Mouse (Mus musculus) frontal cortex, adult 2 months (tissue): Measurements from ENCODE around the gene E030018B13Rik. TPM values are rescaled to one million over a fixed set of nuclear protein-coding genes. Genes with fewer than 3 reads are reported as not detected.

Experiments used
- DNase-seq, 2 experiments: peaks; one replicate each; pipeline ENCODE4 v3.0.0; 2022; ENCODE audit warnings: low spot score in 1 of 2; ENCODE audit errors: extremely low spot score in 1 of 2
- polyA plus RNA-seq: library from polyadenylated mRNA; depleted of rRNA; stranded (reverse); fragments of >200 nt; gene quantifications from 2 replicates; pipeline ENCODE4 v1.2.3, GENCODE M21; 2012; rRNA removed

The E030018B13Rik gene
- polyA plus RNA-seq = not detected in 2 replicates

DNA sequence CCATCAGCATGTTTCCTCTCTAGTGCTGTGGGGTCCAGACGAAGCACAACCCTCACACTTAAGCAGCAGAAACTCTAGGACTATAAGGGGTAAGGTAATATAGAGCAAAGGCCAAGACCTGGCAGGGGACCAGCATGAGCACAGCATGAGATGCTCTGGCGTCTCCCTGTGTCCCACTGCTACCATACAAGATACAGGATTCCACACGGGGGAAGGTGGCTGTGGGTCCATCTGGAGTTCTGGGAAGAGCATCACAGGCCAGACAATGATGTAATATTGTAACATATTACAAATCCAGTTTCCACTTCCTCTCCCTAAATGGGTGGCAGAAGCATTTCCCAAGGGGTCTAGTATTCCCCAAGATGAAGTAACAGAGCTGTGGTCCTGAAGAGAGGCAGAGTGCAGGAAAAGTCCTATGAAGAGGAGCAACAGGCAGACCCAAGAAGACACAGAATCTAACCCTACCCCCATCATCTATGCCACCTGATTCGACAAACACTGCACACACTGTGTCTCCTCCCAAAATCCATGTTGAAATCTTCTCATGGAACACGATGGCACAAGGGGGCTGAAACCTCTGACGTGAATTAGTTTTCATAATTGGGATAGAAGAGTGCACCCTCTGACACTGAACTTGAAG, at the start of gene E030018B13Rik:
TSS of gene E030018B13Rik (plus strand) at position 590 of the 640 bp plus-strand sequence.
- no peak for DNase-seq

DNA sequence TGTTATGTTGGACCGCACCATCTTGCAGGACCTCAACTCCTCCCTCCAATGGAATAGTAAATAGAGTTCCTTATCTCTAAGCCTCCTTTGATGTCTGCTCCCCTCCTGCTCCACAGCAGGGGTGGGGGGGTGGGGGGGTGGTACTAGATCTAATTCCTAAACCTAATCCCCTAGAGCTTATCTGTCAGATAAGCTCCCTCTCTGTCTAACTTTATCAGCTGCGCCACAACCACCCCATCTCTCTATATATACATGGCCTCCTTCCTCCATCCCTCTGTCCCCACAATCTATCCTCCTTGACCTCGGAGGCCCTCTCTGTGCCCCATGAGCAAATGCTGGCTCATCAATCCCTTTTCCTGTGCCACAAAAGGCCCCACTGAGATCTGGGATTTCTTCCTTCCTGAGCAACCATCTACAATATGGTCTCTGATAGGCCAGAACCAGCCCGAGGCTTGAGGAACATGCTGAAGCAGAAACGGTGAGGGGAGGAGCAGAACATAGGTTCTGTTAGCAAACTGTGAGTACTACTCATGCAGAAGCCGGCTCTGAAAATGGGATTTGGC, 48.2 kb upstream of the E030018B13Rik start:
- no peak for DNase-seq

DNA sequence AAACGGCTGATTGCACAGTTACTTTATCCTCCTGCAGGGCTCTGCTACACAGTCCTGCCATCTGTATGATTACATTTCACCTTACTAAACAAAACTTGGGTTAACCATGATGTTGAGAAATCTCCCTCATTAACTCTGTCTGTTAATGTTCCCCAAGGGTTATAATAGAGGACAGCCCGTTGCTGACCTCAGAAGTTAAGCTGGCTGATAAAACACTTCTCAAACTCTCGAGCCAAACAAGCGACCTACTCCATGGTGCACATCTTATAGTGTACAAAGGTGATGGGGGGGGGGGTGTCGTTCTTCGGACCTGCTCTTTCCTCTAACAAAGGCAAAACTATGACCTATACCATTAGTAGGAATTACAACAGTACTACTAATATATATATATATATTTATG, 45.0 kb upstream of the E030018B13Rik start:
- no peak for DNase-seq

DNA sequence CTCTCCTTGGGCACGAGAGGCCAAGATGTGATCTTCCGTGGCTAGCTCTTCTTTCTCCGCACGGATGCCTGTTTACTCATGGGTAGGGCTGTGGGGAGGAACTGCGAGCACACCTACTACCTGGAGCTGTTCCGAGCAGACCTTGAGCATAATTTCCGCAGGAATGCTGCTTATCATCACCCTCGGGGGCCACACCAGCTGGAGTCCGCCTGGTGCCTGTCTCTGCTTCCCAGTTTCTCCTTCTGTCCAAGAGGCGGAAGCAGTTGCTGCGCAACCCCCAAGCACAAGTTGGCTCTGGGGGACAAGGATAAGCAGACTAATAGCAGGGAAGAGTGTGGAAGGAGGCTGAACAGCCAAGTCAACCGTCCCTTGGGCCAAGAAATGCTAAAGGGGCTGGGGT, 42.8 kb upstream of the E030018B13Rik start:
- no peak for DNase-seq

DNA sequence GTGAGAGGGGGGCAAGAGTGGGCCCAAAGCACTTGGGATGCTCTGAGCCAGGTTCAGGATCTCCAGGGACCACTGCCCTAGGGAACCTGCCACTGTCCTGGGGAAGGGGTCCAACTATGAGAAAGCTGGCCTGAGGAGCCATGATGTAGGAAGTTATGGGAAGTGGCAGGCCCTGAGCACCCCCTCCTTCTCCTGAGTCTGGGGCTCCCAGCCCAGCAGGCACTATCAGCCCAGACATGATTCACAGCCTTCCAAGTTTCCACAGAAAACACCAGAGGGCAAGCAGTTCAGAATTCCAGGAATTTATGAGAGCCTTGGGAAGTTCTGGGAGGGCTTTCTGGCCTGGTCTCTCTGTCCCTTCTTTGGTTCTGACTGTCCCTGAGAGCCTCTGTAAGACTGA, 41.0 kb upstream of the E030018B13Rik start:
- no peak for DNase-seq

DNA sequence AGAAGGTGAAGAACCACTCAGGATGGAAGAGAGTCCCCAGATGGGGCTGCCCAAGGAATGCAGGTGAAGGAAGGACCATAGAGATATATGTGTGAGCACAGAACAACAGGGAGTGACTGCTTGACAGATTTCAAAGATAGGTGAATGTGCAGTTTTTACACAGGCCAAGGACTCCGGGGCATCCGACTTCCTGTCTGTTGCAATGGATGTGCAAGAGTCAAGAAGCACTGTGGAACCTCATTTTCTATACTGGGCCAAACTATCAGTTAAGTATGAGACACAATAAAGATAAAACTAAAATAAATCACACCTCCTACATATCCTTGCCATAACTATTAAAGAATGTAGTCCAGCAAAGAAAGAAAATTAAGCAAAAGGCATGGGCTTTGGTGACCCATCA, 40.0 kb upstream of the E030018B13Rik start:
- no peak for DNase-seq

DNA sequence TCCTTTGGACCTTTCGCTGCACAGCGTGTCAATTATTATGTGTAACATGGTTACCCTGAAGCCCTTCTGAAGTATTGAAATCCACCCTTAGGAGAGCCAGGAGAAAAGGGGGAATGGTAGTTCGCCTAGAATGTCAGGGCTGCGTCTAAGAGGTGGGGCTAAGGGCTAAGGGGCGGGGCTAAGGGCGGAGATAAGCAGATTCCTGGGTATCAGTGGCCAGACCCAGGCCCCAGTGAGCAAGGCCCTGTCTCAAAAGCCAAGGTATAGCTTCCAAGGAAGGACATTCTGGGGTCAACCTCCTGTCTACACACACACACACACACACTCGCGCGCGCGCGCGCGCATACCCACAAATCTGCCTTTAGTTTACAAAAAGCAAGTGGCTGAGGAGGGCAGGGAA, 39.0 kb upstream of the E030018B13Rik start:
- no peak for DNase-seq

DNA sequence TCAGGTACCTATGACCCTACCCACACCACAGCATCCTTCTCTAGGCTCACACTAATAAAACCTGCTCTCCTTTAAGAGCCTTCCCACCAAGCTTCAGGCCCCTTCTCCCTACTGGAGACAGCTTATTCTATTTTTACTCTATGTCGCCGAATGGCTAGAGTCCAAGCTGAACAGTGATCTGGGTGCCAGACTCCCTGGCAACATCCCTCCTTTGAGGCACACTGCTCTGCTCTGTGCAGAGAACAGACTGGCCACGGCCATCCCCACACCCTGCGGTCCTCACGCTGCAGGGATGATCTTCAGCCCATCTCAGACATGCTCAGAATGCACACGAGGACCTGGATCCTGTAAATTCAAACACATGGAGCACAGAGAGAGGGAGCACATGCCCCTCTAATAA, 37.1 kb upstream of the E030018B13Rik start:
- DNase-seq = peak in 1 of 2 experiments; percentile 57

DNA sequence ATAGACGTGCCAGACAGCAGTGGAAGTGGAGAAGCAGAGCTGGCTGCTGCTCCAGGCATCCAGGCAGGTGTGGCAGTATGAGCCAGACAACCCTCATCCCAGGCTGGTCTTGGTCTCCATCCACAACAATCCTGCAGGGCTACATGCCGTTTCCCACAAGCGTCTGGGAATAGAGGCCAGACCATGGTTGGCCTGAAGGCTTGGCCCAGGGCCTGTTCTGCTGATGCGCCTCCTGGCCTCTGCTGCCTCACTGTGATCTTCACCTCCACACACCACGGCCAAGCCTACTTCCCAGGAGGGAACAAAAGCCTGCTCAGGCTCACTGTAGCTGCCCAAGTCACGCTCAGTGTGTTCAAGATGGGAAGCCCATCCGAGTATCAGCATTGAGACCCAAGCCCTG, 33.9 kb upstream of the E030018B13Rik start:
- DNase-seq = no peak

DNA sequence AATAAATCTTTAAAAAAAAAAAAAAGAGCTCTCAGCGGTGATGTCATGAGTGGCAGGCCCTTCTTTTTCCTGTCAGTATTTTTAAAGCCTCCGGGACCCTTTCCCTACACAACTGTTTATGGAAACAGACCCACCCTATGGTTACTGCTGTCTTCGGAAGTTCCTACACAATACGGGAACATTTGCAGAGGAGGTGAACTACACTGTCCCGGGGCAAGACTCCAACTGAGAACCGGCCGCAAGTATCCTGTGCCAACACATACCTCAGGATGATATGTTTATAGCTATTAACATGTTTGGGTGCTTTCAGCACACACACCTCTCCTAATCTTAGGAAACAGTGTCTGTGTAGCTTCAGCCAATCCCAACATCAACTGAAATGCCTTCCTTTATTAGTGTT, 31.6 kb upstream of the E030018B13Rik start:
- no peak for DNase-seq

DNA sequence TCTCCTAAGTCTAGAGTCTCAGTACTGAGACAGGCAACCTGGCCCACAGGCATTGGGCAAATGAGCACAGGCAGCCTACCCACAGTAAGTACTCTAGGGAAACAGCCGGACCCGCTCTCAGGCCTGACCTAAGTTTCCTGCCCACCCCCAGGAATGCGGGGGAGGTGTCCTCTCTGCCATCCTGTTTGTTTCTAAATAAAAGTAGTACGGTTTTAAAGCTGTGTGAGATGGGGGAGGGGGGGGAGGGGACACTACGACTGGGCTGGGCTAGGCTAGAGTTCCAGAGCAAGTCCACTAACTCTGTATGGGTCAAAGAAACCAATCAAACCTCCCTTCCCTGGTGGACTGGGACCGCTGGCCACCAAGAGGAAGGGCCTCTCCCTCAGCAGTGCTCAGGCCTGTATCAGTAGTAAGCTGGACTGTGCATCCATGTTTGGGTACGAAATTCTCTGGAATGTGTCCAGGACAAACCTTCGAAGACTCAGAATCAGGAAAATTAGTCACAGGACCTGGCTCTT, 29.6 kb upstream of the E030018B13Rik start:
- DNase-seq = no peak

DNA sequence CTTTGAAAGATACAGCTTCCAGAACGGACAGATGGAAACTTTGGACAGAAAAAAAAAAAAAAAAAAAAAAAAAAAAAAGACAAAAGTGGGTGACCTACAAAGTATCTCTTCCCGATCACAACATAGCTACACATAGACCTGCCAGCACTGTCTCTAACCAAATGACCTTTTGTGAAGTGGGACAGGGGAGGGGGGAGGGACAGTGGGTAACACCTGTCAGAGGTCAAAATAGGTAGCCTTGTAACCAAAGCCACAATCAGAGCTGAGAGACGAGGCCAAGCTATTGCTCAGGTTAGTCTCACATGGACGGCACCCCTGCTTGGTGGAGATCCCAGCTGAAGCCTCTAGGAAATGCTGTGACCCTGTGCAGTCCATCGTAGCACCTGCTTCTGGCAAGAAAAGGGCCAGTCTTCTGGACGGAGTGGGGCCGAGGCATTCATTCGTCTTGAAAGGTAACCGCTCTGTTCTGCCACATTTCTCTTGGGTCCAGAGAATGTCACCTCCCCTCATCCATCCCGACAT, 29.0 kb upstream of the E030018B13Rik start:
- DNase-seq = no peak

DNA sequence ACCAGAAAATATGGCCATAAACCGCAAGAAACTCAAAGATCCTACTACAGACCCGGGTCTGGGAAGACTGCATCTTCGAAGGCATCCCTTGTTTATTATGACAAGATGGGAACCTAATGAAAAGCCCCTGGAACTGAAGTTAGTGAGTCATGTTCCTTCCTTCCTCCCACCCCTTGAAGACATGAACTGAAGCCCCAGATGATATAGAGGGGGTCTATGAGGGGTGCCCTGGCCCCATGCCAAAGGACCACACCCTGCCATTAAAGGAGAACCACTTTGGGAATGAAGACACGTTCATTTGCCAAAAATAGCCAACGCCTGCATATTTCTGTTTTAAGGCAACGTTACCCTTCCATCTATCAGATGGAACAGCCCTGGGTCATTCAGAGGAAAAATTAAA, 28.0 kb upstream of the E030018B13Rik start:
- no peak for DNase-seq

DNA sequence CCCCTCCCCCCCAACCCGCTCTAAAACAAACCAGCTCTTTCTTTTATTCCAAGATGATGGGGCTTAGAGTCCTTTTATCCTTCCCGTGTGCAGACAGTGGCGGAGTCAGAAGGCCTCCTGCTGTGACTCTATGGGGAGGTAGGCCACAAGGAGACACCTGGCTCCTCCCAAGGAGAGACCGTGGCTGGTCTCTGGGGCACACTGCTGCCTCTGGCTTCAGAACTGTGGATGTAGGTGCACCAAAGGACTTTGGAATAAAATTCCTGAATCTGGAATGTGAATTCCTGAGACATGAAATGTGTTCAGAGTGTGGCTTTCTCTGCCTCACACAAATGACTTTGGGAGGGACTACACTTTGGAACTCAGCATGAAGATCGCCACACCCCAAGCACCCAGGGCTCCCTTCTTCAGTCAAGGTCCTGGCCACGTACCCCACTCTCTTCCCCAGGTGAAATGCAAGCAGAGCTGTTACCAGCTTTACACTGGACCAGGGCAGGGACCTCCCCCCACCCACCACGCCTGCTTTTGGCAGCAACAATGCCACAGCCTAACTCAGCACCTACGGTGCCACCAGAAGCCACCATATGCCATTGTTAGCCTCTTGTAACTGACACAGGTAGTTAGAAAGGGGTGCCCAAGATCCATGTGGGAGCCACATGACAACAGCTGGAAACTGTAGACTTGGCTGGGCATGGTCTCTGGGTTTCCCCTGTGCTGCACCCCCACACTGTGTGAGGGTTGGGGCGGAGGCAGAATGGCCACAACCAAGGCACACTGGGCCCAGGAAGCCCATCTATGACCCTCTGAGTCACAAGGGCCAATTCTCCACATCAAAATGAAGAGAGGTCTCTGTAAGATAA, 27.3 kb upstream of the E030018B13Rik start:
- DNase-seq = no peak

DNA sequence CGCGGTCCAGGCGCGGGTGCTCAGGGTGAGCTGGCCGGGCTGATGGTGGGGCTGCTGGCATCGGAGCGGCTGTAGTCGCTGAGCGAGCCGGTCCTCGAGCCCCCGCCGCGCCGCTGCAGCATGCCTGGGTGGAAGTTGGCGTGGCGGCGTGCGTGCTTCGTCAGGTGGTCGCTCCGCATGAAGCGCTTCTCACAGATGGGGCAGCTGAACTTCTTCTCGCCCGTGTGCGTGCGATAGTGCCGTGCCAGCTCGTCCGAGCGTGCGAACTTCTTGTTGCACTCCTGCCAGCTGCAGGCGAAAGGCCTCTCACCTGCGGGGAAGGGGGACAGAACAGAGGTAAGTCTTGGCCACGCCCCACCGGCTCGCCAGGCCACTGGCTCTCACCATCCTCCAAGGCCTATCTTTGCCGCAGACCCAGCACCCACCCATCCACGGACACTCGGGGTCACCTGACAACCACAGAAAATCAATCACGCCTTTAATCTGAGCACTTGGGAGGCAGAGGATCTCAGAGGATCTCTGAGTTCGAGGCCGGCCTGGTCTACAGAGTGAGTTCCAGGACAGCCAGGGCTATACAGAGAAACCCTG, 25.1 kb upstream of the E030018B13Rik start:
- DNase-seq = no peak

DNA sequence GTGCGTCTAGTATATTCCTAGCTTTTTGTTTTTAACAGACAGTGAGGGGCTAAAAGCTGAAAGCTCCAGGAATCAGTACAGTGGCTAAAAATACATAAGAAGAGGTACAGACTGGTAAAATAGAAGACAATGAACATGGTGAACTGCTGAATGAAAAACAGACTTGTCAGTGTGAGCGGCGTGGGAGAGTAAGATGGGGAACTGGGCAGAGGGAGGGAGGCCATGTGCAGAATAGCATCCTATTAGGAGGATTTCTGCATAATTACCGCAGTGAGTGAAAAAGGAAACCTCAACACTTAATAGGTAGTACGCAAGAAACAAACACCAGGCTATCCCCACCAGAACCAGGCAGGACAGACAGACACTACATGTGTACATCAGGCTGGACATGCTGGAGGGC, 23.5 kb upstream of the E030018B13Rik start:
- no peak for DNase-seq

DNA sequence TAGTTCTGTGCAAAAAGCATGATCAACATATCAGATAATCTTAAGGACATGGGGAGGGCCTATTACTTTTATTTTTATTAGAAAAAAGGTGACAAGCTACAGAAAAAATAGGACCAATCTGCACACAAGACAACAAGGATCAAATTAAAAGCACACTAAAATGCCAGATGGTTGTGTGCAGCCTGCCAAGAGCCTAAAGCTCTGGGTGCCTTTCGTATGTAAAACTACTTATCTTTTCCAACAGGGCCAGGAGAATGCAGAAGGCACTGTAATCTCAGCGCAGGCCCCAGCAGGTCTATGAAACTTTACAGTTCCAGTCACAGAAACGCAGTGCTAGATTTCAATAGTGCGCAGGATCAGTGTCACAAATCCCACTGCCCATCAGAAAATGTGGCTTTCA, 22.9 kb upstream of the E030018B13Rik start:
- DNase-seq = no peak

DNA sequence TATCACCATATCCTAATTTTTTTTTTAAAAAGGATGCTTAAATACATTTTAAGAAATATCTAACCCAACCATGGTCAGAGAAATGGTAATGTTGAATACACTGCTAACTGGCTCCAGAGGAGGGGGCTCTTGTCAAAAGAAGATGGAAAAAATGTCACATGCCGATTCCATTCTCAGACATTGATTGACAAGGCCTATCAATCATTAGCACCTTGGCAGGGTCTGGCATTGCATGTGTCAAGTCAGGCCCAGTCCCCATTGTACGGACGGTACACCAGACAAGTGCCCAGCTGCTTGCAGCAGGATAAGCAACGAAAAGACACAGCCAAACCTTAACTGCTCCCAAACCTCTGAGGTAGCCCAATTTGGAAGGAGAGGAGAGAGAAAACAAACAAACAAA, 22.0 kb upstream of the E030018B13Rik start:
- DNase-seq = no peak

DNA sequence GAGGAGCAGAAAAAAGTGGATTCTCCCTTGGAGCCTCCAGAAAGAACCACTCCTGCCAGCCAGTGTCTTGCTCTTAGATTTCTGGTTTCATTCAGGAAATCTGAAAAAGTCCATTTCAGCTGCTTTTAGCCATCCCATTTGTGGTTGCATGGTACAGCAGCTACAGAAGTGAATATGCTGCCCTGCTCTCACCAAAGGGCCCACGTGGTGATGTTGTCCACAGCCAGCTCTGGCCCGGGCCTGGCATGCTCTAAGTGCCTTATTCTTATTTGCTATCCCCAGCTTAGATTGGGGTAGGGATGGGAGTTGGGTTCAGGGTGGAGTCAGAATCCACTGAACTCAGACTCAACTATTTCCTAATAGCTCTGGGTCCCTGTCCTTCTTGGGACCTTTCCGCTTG, 21.4 kb upstream of the E030018B13Rik start:
- DNase-seq = no peak

DNA sequence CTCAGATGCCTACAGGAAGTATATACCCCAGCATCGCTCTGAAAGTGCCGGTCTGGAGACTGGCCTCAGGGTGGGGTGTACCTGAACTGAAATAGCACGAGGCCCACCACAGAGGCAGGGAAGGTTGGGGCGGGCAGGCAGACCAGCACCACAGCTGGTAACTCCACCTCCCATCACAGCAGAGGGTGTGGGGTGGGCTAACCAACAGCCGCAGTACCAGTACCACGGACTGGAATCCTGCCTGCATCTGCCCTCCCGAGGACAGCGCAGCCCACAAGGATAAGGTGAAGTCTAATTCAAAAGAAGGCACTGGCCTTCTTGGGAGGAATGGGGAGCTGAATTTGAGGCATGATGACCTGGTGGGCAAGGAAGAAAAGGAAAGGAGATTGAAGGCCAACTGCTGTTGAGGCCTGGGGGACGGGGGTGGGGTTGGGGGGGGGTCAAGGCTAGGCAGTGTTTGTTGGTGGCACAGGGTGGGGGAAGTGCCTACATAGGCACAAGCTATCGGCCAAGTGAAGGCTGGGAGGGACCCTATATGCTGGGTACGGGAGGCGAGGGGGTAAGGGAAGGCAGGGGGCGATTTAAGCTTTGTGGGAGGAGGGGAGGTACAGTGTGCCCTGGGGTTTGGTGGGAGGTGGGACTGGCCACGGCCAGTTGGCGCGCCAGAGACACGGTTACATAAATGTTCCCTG, 20.2 kb upstream of the E030018B13Rik start:
- DNase-seq = no peak
